Mouse (Mus musculus): ENCODE data around the gene Ell2. TPM values are rescaled to one million over a fixed set of nuclear protein-coding genes. Genes with fewer than 3 reads are reported as not detected.

The Ell2 gene
- polyA plus RNA-seq, 1 experiment, result 28.9 TPM

- H3K4me3 ChIP-seq (ENCODE audit: control insufficient read depth, low read depth, low read length), result no peak overlapping the region
- H3K27me3 ChIP-seq (ENCODE audit: control insufficient read depth, insufficient read depth, low read length), result no peaks in the 10 kb centered on the region
- TF ChIP-seq POLR2A (IDR thresholded peaks at IDR 0.05; ENCODE audit: control insufficient read depth, low read depth, low read length), result no peak
- no peak for TF ChIP-seq CTCF (IDR thresholded peaks at IDR 0.05; ENCODE audit: control insufficient read depth, insufficient read depth, insufficient replicate concordance, low read depth, low read length)
- no peaks in the 10 kb centered on the region for H3K4me1 ChIP-seq (ENCODE audit: control insufficient read depth, insufficient read depth, low read length)
- H3K27ac ChIP-seq (ENCODE audit: control insufficient read depth, insufficient read depth, low read depth, low read length), result no peak overlapping the region
- no peaks in the 10 kb centered on the region for H3K36me3 ChIP-seq (ENCODE audit: control insufficient read depth, insufficient read depth, low read length)
These were observed 27.1 kb downstream of the Ell2 start for GRCm38 (mm10) chr13:75733594-75734161.

GRCm38 (mm10) chr13:75734231-75734630, 27.7 kb downstream of the Ell2 start:
- Histone ChIP-seq H3K27ac (ENCODE audit: control insufficient read depth, insufficient read depth, low read depth, low read length) (no peak overlapping the region), H3K4me3 (ENCODE audit: control insufficient read depth, low read depth, low read length) (no peak overlapping the region), H3K36me3 (ENCODE audit: control insufficient read depth, insufficient read depth, low read length) (no peaks in the 10 kb centered on the region), H3K27me3 (ENCODE audit: control insufficient read depth, insufficient read depth, low read length) (no peaks in the 10 kb centered on the region), H3K4me1 (ENCODE audit: control insufficient read depth, insufficient read depth, low read length) (no peaks in the 10 kb centered on the region)
- no peak for TF ChIP-seq POLR2A (IDR thresholded peaks at IDR 0.05; ENCODE audit: control insufficient read depth, low read depth, low read length)
- TF ChIP-seq CTCF (IDR thresholded peaks at IDR 0.05; ENCODE audit: control insufficient read depth, insufficient read depth, insufficient replicate concordance, low read depth, low read length), result no peak

- TF ChIP-seq POLR2A (IDR thresholded peaks at IDR 0.05; ENCODE audit: control insufficient read depth, low read depth, low read length), result no peak
- no peak for TF ChIP-seq CTCF (IDR thresholded peaks at IDR 0.05; ENCODE audit: control insufficient read depth, insufficient read depth, insufficient replicate concordance, low read depth, low read length)
- H3K27ac ChIP-seq (ENCODE audit: control insufficient read depth, insufficient read depth, low read depth, low read length), result no peak overlapping the region
- no peaks in the 10 kb centered on the region for H3K4me1 ChIP-seq (ENCODE audit: control insufficient read depth, insufficient read depth, low read length)
These were observed 29.0 kb downstream of the Ell2 start for GRCm38 (mm10) chr13:75735606-75736005.

GRCm38 (mm10) chr13:75737991-75738390, 31.4 kb downstream of the Ell2 start:
- TF ChIP-seq CTCF (IDR thresholded peaks at IDR 0.05; ENCODE audit: control insufficient read depth, insufficient read depth, insufficient replicate concordance, low read depth, low read length), result no peak
- TF ChIP-seq POLR2A (IDR thresholded peaks at IDR 0.05; ENCODE audit: control insufficient read depth, low read depth, low read length), result no peak

More at GRCm38 (mm10) chr13:75735606-75736005, 29.0 kb downstream of the Ell2 start:
- Histone ChIP-seq H3K4me3 (ENCODE audit: control insufficient read depth, low read depth, low read length) (no peak overlapping the region), H3K36me3 (ENCODE audit: control insufficient read depth, insufficient read depth, low read length) (no peaks in the 10 kb centered on the region), H3K27me3 (ENCODE audit: control insufficient read depth, insufficient read depth, low read length) (no peaks in the 10 kb centered on the region)

GRCm38 (mm10) chr13:75738536-75738935, 32.0 kb downstream of the Ell2 start:
- TF ChIP-seq POLR2A (IDR thresholded peaks at IDR 0.05; ENCODE audit: control insufficient read depth, low read depth, low read length) (no peak), CTCF (IDR thresholded peaks at IDR 0.05; ENCODE audit: control insufficient read depth, insufficient read depth, insufficient replicate concordance, low read depth, low read length) (no peak)
- Histone ChIP-seq H3K4me3 (ENCODE audit: control insufficient read depth, low read depth, low read length) (no peak overlapping the region), H3K4me1 (ENCODE audit: control insufficient read depth, insufficient read depth, low read length) (no peaks in the 10 kb centered on the region), H3K27me3 (ENCODE audit: control insufficient read depth, insufficient read depth, low read length) (no peaks in the 10 kb centered on the region), H3K27ac (ENCODE audit: control insufficient read depth, insufficient read depth, low read depth, low read length) (no peak overlapping the region), H3K36me3 (ENCODE audit: control insufficient read depth, insufficient read depth, low read length) (no peaks in the 10 kb centered on the region)

More at GRCm38 (mm10) chr13:75737991-75738390, 31.4 kb downstream of the Ell2 start:
- Histone ChIP-seq H3K4me3 (ENCODE audit: control insufficient read depth, low read depth, low read length) (no peak overlapping the region), H3K4me1 (ENCODE audit: control insufficient read depth, insufficient read depth, low read length) (no peaks in the 10 kb centered on the region), H3K36me3 (ENCODE audit: control insufficient read depth, insufficient read depth, low read length) (no peaks in the 10 kb centered on the region), H3K27me3 (ENCODE audit: control insufficient read depth, insufficient read depth, low read length) (no peaks in the 10 kb centered on the region), H3K27ac (ENCODE audit: control insufficient read depth, insufficient read depth, low read depth, low read length) (no peak overlapping the region)

GRCm38 (mm10) chr13:75738957-75739356, 32.4 kb downstream of the Ell2 start:
- H3K27ac ChIP-seq (ENCODE audit: control insufficient read depth, insufficient read depth, low read depth, low read length), result no peak overlapping the region
- H3K36me3 ChIP-seq (ENCODE audit: control insufficient read depth, insufficient read depth, low read length), result no peaks in the 10 kb centered on the region
- no peak overlapping the region for H3K4me3 ChIP-seq (ENCODE audit: control insufficient read depth, low read depth, low read length)
- no peaks in the 10 kb centered on the region for H3K27me3 ChIP-seq (ENCODE audit: control insufficient read depth, insufficient read depth, low read length)
- H3K4me1 ChIP-seq (ENCODE audit: control insufficient read depth, insufficient read depth, low read length), result no peaks in the 10 kb centered on the region
- TF ChIP-seq POLR2A (IDR thresholded peaks at IDR 0.05; ENCODE audit: control insufficient read depth, low read depth, low read length) (no peak), CTCF (IDR thresholded peaks at IDR 0.05; ENCODE audit: control insufficient read depth, insufficient read depth, insufficient replicate concordance, low read depth, low read length) (no peak)

- H3K4me3 ChIP-seq (ENCODE audit: control insufficient read depth, low read depth, low read length), result no peak overlapping the region
- no peaks in the 10 kb centered on the region for H3K4me1 ChIP-seq (ENCODE audit: control insufficient read depth, insufficient read depth, low read length)
- no peak overlapping the region for H3K27ac ChIP-seq (ENCODE audit: control insufficient read depth, insufficient read depth, low read depth, low read length)
- no peaks in the 10 kb centered on the region for H3K36me3 ChIP-seq (ENCODE audit: control insufficient read depth, insufficient read depth, low read length)
- no peaks in the 10 kb centered on the region for H3K27me3 ChIP-seq (ENCODE audit: control insufficient read depth, insufficient read depth, low read length)
- no peak for TF ChIP-seq POLR2A (IDR thresholded peaks at IDR 0.05; ENCODE audit: control insufficient read depth, low read depth, low read length)
- no peak for TF ChIP-seq CTCF (IDR thresholded peaks at IDR 0.05; ENCODE audit: control insufficient read depth, insufficient read depth, insufficient replicate concordance, low read depth, low read length)
These were observed 33.5 kb downstream of the Ell2 start for GRCm38 (mm10) chr13:75740018-75740417.
